Mouse (Mus musculus): ENCODE measurements at regions not wholly inside any gene's neighbourhood (a gene's known extent, or its start where the extent isn't known, plus 50 kb on each side); places are given as distances from the start of the nearest gene placed in this dataset.
"Not testable (repeated sequence)": the region's sequence is repeated elsewhere in the genome, so short reads cannot be mapped to it uniquely, and the experiment has no call there.

GRCm38 (mm10) chr19:35205557-35206239, 283.5 kb downstream of the Kif20b start:
- no peak overlapping the region for H3K4me2 ChIP-seq (ENCODE audit: low read length)
- H3K36me3 ChIP-seq (ENCODE audit: control insufficient read depth, insufficient read depth, low read length) = no peaks in the 10 kb centered on the region
- no peak overlapping the region for H3K9ac ChIP-seq (ENCODE audit: low read length)
- H3K9me3 ChIP-seq (ENCODE audit: control insufficient read depth, low read length) = no peaks in the 10 kb centered on the region
- no peak overlapping the region for H3K27ac ChIP-seq (ENCODE audit: low read depth)
- WGBS = 81% methylated on average over 5 of the region's 5 CpGs
- no peaks in the 10 kb centered on the region for H3K4me1 ChIP-seq (replicated peaks; ENCODE audit: control insufficient read depth, insufficient read depth, low read length)
- DNase-seq (ENCODE audit: low spot score) = no peak
- no peak for ATAC-seq (replicated peaks; ENCODE audit: low FRiP score, low TSS enrichment, low read depth)
- H3K4me3 ChIP-seq (ENCODE audit: low read depth, low read length) = no peak overlapping the region
- H3K27me3 ChIP-seq (replicated peaks; ENCODE audit: control insufficient read depth, insufficient read depth, low read length) = no peaks in the 10 kb centered on the region

DNA sequence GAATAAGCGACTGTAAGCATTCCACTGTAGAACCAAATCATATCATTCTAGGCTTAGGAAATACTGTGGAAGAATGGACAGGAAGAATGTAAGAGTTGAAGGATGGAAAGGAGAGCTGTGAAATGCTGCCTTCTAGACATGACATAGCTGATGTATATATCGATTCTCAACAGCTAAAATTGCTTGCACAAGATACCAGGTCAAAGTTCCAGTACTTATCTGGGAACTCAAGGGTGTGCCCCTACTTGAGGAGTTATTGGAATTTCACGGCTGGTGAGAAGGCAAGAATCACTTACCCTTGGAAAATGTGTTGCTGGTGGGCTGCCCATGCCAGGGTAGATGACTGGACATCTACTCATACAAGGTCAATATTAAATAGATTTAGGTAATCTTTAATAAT, 322.0 kb downstream of the Kif20b start:
- Histone ChIP-seq H3K27ac (ENCODE audit: low read depth) (no peak overlapping the region), H3K4me3 (ENCODE audit: low read depth, low read length) (no peak overlapping the region), H3K4me2 (ENCODE audit: low read length) (no peak overlapping the region), H3K9ac (ENCODE audit: low read length) (no peak overlapping the region), H3K36me3 (ENCODE audit: control insufficient read depth, insufficient read depth, low read length) (no peaks in the 10 kb centered on the region), H3K9me3 (ENCODE audit: control insufficient read depth, low read length) (no peaks in the 10 kb centered on the region), H3K4me1 (replicated peaks; ENCODE audit: control insufficient read depth, insufficient read depth, low read length) (no peaks in the 10 kb centered on the region), H3K27me3 (replicated peaks; ENCODE audit: control insufficient read depth, insufficient read depth, low read length) (no peaks in the 10 kb centered on the region)
- ATAC-seq (replicated peaks; ENCODE audit: low FRiP score, low TSS enrichment, low read depth) (no peak), DNase-seq (ENCODE audit: low spot score) (no peak)
- 77% methylated on average over 3 of the region's 3 CpGs for WGBS

- no peak for ATAC-seq (replicated peaks; ENCODE audit: low FRiP score, low TSS enrichment, low read depth)
- H3K4me3 ChIP-seq (ENCODE audit: low read depth, low read length) = no peak overlapping the region
- no peaks in the 10 kb centered on the region for H3K36me3 ChIP-seq (ENCODE audit: control insufficient read depth, insufficient read depth, low read length)
- no peaks in the 10 kb centered on the region for H3K9me3 ChIP-seq (ENCODE audit: control insufficient read depth, low read length)
- H3K27me3 ChIP-seq (replicated peaks; ENCODE audit: control insufficient read depth, insufficient read depth, low read length) = no peaks in the 10 kb centered on the region
- no peaks in the 10 kb centered on the region for H3K4me1 ChIP-seq (replicated peaks; ENCODE audit: control insufficient read depth, insufficient read depth, low read length)
- no peak for DNase-seq (ENCODE audit: low spot score)
- H3K9ac ChIP-seq (ENCODE audit: low read length) = no peak overlapping the region
- H3K4me2 ChIP-seq (ENCODE audit: low read length) = no peak overlapping the region
- H3K27ac ChIP-seq (ENCODE audit: low read depth) = no peak overlapping the region
- 79% methylated on average over 6 of the region's 6 CpGs for WGBS
These were observed 325.4 kb downstream of the Kif20b start for GRCm38 (mm10) chr19:35247531-35247930.

DNA sequence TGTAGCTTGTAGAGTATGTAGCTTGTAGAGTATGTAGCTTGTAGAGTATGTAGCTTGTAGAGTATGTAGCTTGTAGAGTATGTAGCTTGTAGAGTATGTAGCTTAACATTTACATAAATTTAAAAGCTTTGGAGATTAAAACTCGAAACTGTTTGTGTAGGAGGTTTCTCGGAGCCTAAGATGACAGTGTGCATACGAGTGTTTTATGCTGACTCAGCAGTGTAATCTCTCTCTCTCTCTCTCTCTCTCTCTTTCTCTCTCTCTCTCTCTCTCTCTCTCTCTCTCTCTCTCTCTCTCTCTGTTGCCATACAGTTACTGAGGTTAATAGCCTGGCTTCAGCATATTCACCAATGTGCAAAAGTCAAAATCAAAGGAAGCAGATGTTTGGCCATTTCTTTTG, 336.5 kb downstream of the Kif20b start:
- H3K4me2 ChIP-seq (ENCODE audit: low read length); H3K27ac ChIP-seq (ENCODE audit: low read depth); H3K36me3 ChIP-seq (ENCODE audit: control insufficient read depth, insufficient read depth, low read length); H3K4me3 ChIP-seq (ENCODE audit: low read depth, low read length); ATAC-seq (replicated peaks; ENCODE audit: low FRiP score, low TSS enrichment, low read depth); H3K27me3 ChIP-seq (replicated peaks; ENCODE audit: control insufficient read depth, insufficient read depth, low read length); H3K9ac ChIP-seq (ENCODE audit: low read length); DNase-seq (ENCODE audit: low spot score); H3K4me1 ChIP-seq (replicated peaks; ENCODE audit: control insufficient read depth, insufficient read depth, low read length); H3K9me3 ChIP-seq (ENCODE audit: control insufficient read depth, low read length): not testable (repeated sequence)
- 83% methylated on average over 3 of the region's 3 CpGs for WGBS

- DNase-seq (ENCODE audit: low spot score) (no peak), ATAC-seq (replicated peaks; ENCODE audit: low FRiP score, low TSS enrichment, low read depth) (no peak)
- H3K36me3 ChIP-seq (ENCODE audit: control insufficient read depth, insufficient read depth, low read length) = no peaks in the 10 kb centered on the region
- no peaks in the 10 kb centered on the region for H3K9me3 ChIP-seq (ENCODE audit: control insufficient read depth, low read length)
- H3K9ac ChIP-seq (ENCODE audit: low read length) = no peak overlapping the region
- no peaks in the 10 kb centered on the region for H3K27me3 ChIP-seq (replicated peaks; ENCODE audit: control insufficient read depth, insufficient read depth, low read length)
- H3K4me2 ChIP-seq (ENCODE audit: low read length) = no peak overlapping the region
- no peak overlapping the region for H3K4me3 ChIP-seq (ENCODE audit: low read depth, low read length)
- no peak overlapping the region for H3K27ac ChIP-seq (ENCODE audit: low read depth)
- no peaks in the 10 kb centered on the region for H3K4me1 ChIP-seq (replicated peaks; ENCODE audit: control insufficient read depth, insufficient read depth, low read length)
These were observed 340.9 kb downstream of the Kif20b start for GRCm38 (mm10) chr19:35263101-35263500.

- H3K36me3 ChIP-seq (ENCODE audit: control insufficient read depth, insufficient read depth, low read length) = no peaks in the 10 kb centered on the region
- no peak for DNase-seq (ENCODE audit: low spot score)
These were observed 356.2 kb downstream of the Kif20b start for GRCm38 (mm10) chr19:35278395-35278794.

DNA sequence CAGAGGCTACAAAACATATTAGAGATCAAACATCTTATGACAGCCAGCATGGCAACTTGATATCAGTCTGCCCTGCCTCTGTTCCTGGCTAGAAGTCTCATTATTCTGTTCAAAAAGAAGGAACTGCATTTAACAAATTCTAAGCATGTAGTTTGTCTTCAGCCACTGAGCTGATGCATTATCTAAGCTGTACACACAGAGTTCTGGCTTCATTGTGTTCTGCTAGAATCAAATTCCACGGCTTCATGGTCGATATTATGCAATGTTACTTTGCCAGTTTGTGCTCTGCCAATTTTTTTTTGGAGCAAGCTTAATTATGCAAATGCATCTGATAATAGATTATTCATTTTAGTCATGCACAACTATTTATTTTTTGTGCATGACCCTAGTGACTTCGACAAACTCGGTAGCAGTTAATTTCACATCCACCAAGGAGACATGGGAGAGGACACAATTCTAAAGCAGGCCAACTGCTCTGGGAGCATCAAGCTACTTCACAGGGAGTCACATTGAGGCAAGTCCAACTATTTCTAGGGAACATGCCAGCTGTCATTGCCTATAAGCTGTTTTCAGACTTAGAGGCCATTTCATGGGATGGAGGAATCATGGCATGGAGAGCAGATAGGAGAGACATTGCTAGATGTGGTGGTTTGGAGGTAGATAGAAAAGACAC, 360.8 kb downstream of the Kif20b start:
- H3K27me3 ChIP-seq (replicated peaks; ENCODE audit: control insufficient read depth, insufficient read depth, low read length) = no peaks in the 10 kb centered on the region
- no peak for DNase-seq (ENCODE audit: low spot score)
- ATAC-seq (replicated peaks; ENCODE audit: low FRiP score, low TSS enrichment, low read depth) = no peak
- H3K27ac ChIP-seq (ENCODE audit: low read depth) = no peak overlapping the region
- no peaks in the 10 kb centered on the region for H3K9me3 ChIP-seq (ENCODE audit: control insufficient read depth, low read length)
- 91% methylated on average over 4 of the region's 4 CpGs for WGBS
- no peak overlapping the region for H3K4me2 ChIP-seq (ENCODE audit: low read length)
- no peak overlapping the region for H3K9ac ChIP-seq (ENCODE audit: low read length)
- no peaks in the 10 kb centered on the region for H3K36me3 ChIP-seq (ENCODE audit: control insufficient read depth, insufficient read depth, low read length)
- H3K4me1 ChIP-seq (replicated peaks; ENCODE audit: control insufficient read depth, insufficient read depth, low read length) = no peaks in the 10 kb centered on the region
- no peak overlapping the region for H3K4me3 ChIP-seq (ENCODE audit: low read depth, low read length)

More at GRCm38 (mm10) chr19:35278395-35278794, 356.2 kb downstream of the Kif20b start:
- 56% methylated on average over 2 of the region's 2 CpGs for WGBS
- Histone ChIP-seq H3K4me2 (ENCODE audit: low read length) (no peak overlapping the region), H3K9me3 (ENCODE audit: control insufficient read depth, low read length) (no peaks in the 10 kb centered on the region), H3K27ac (ENCODE audit: low read depth) (no peak overlapping the region), H3K4me3 (ENCODE audit: low read depth, low read length) (no peak overlapping the region), H3K4me1 (replicated peaks; ENCODE audit: control insufficient read depth, insufficient read depth, low read length) (no peaks in the 10 kb centered on the region), H3K27me3 (replicated peaks; ENCODE audit: control insufficient read depth, insufficient read depth, low read length) (no peaks in the 10 kb centered on the region), H3K9ac (ENCODE audit: low read length) (no peak overlapping the region)
- no peak for ATAC-seq (replicated peaks; ENCODE audit: low FRiP score, low TSS enrichment, low read depth)

DNA sequence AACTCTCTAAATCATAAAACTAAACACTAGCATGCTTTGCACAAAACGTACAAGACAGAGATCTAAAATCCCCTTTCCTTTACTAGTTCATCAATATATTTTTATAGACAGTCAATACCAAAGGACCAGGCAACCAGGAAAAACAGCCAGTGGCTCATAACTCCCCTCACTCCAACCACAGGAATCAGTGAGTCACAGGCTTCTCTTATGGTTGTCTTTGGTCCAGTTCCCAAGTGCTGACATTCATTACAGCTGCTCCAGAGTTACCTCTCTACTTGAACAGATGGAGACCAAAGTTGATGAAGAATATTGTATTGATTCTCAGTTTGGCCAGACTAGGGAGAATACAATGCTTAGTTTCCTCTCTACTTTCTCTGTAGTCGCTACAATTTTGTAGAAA, 376.7 kb downstream of the Kif20b start:
- Histone ChIP-seq H3K9me3 (ENCODE audit: control insufficient read depth, low read length) (no peaks in the 10 kb centered on the region), H3K36me3 (ENCODE audit: control insufficient read depth, insufficient read depth, low read length) (no peaks in the 10 kb centered on the region), H3K9ac (ENCODE audit: low read length) (no peak overlapping the region), H3K27ac (ENCODE audit: low read depth) (no peak overlapping the region), H3K27me3 (replicated peaks; ENCODE audit: control insufficient read depth, insufficient read depth, low read length) (no peaks in the 10 kb centered on the region), H3K4me1 (replicated peaks; ENCODE audit: control insufficient read depth, insufficient read depth, low read length) (no peaks in the 10 kb centered on the region), H3K4me3 (ENCODE audit: low read depth, low read length) (no peak overlapping the region), H3K4me2 (ENCODE audit: low read length) (no peak overlapping the region)
- DNase-seq (ENCODE audit: low spot score) = no peak
- no peak for ATAC-seq (replicated peaks; ENCODE audit: low FRiP score, low TSS enrichment, low read depth)
- WGBS = 74% methylated on average over 2 of the region's 2 CpGs

- ATAC-seq (replicated peaks; ENCODE audit: low FRiP score, low TSS enrichment, low read depth) (no peak), DNase-seq (ENCODE audit: low spot score) (no peak)
- no peak overlapping the region for H3K27ac ChIP-seq (ENCODE audit: low read depth)
- H3K4me2 ChIP-seq (ENCODE audit: low read length) = no peak overlapping the region
- no peak overlapping the region for H3K9ac ChIP-seq (ENCODE audit: low read length)
- WGBS = 87% methylated on average over 3 of the region's 3 CpGs
- H3K9me3 ChIP-seq (ENCODE audit: control insufficient read depth, low read length) = no peaks in the 10 kb centered on the region
- no peaks in the 10 kb centered on the region for H3K27me3 ChIP-seq (replicated peaks; ENCODE audit: control insufficient read depth, insufficient read depth, low read length)
- no peaks in the 10 kb centered on the region for H3K36me3 ChIP-seq (ENCODE audit: control insufficient read depth, insufficient read depth, low read length)
- no peaks in the 10 kb centered on the region for H3K4me1 ChIP-seq (replicated peaks; ENCODE audit: control insufficient read depth, insufficient read depth, low read length)
- no peak overlapping the region for H3K4me3 ChIP-seq (ENCODE audit: low read depth, low read length)
These were observed 380.6 kb downstream of the Kif20b start for GRCm38 (mm10) chr19:35302723-35303270.

Data from intestine, embryonic 14.5 days (tissue).